ENCODE assay signal across 10 mouse cellular contexts in genomic region chr17:11611459-11611858, GRCm38 (mm10).
DNase-seq lines count a peak whose midpoint lies in the region; ATAC-seq and TF ChIP-seq lines count a peak whose summit lies in the region.
"Had no signal": no experiment of that assay in that cellular context is flagged by ENCODE, and none has a peak within 500 bp of the region (broad histone marks: within the 10 kb centered on the region; RNA-seq: fewer than 3 reads in every experiment).

No protein-coding gene starts in this region.

- peak; percentile 89 for DNase-seq in heart, adult 11 months
- peak; percentile 35 for DNase-seq in ES-CJ7 (ENCODE audit: low read depth, low spot score)
- peak; percentile 64 for DNase-seq in cerebellum, adult 9-11 months
- peak; percentile 65 to 82 for DNase-seq in frontal cortex, postnatal 36 days (ENCODE audit: low spot score in 2 of 2)
- peak; percentile 79 for DNase-seq in layer of hippocampus, adult 11-12 months (ENCODE audit: low spot score)
- peak; percentile 61 for DNase-seq in lung, postnatal 14 days

- H3K4me3 ChIP-seq in heart, embryonic 11.5 days (ENCODE audit: low read depth, low read length), result no peak overlapping the region
- H3K4me3 ChIP-seq in small intestine, adult 2 months (ENCODE audit: low read depth, low read length), result no peak overlapping the region
- H3K4me3 ChIP-seq: limb, embryonic 15.5 days had no signal

- TF ChIP-seq POLR2A in small intestine, adult 2 months (IDR thresholded peaks at IDR 0.05; ENCODE audit: low read depth, low read length), result no peak

- H3K36me3 ChIP-seq in heart, embryonic 11.5 days (ENCODE audit: control insufficient read depth, insufficient read depth, low read length), result no peaks in the 10 kb centered on the region
- no peaks in the 10 kb centered on the region for H3K36me3 ChIP-seq in small intestine, adult 2 months (ENCODE audit: control insufficient read depth, insufficient read depth, low read length)
- H3K36me3 ChIP-seq: G1E; limb, embryonic 15.5 days had no signal

- H3K27ac ChIP-seq in heart, embryonic 11.5 days (ENCODE audit: low read depth, low read length), result no peak overlapping the region
- H3K27ac ChIP-seq in small intestine, adult 2 months (ENCODE audit: insufficient read depth, low read depth, low read length), result no peak overlapping the region
- H3K27ac ChIP-seq: limb, embryonic 15.5 days had no signal

- no peak for ATAC-seq in heart, embryonic 11.5 days (replicated peaks; ENCODE audit: insufficient number of reproducible peaks, low FRiP score, low TSS enrichment)

- H3K27me3 ChIP-seq in heart, embryonic 11.5 days (ENCODE audit: control insufficient read depth, insufficient read depth, low read length), result peaks cover 4% of the 10 kb centered on the region; the same call in 1 of the 2 replicates
- H3K27me3 ChIP-seq in small intestine, adult 2 months (ENCODE audit: control insufficient read depth, insufficient read depth, low read length), result no peaks in the 10 kb centered on the region
- H3K27me3 ChIP-seq: limb, embryonic 15.5 days had no signal

- H3K4me1 ChIP-seq in heart, embryonic 11.5 days (ENCODE audit: control insufficient read depth, insufficient read depth, low read length), result no peaks in the 10 kb centered on the region
- H3K4me1 ChIP-seq in small intestine, adult 2 months (ENCODE audit: control insufficient read depth, insufficient read depth, insufficient read length, low read length), result peaks cover 3% of the 10 kb centered on the region; the same call in 1 of the 2 replicates

- 20% methylated on average over 7 of the region's 7 CpGs for WGBS in heart, embryonic 11.5 days (ENCODE audit: insufficient replicate concordance)
- 4% methylated on average over 7 of the region's 7 CpGs for WGBS in small intestine, adult 2 months

- H3K4me2 ChIP-seq in heart, embryonic 11.5 days, result no peak overlapping the region
- H3K4me2 ChIP-seq: limb, embryonic 15.5 days had no signal

- TF ChIP-seq CTCF in small intestine, adult 2 months (IDR thresholded peaks at IDR 0.05; ENCODE audit: extremely low read depth, insufficient read length, insufficient replicate concordance, low read depth, low read length), result peak; percentile 51; the same call in 1 of the 2 replicates

- H3K9me3 ChIP-seq in heart, embryonic 11.5 days (replicated peaks; ENCODE audit: control insufficient read depth, low read length), result no peaks in the 10 kb centered on the region
- H3K9me3 ChIP-seq: G1E; limb, embryonic 15.5 days had no signal

- no peak overlapping the region for H3K9ac ChIP-seq in heart, embryonic 11.5 days (ENCODE audit: low read depth, low read length)
- H3K9ac ChIP-seq: limb, embryonic 15.5 days had no signal

Comparison
In these comparisons a context has a peak if more than half of its experiments do, and no peak if none do; other contexts are left out.
1. DNase-seq: peak in every context shown above with its lines; median percentile 89 in heart, adult 11 months; 79 in layer of hippocampus, adult 11-12 months; 74 in frontal cortex, postnatal 36 days; 64 in cerebellum, adult 9-11 months; 61 in lung, postnatal 14 days; 35 in ES-CJ7.